Mouse (Mus musculus): ENCODE measurements around the gene 0610012G03Rik. TPM values are rescaled to one million over a fixed set of nuclear protein-coding genes. Genes with fewer than 3 reads are reported as not detected.

Gene 0610012G03Rik
- polyA plus RNA-seq, 2 experiments = 55.4 to 100 TPM

DNA sequence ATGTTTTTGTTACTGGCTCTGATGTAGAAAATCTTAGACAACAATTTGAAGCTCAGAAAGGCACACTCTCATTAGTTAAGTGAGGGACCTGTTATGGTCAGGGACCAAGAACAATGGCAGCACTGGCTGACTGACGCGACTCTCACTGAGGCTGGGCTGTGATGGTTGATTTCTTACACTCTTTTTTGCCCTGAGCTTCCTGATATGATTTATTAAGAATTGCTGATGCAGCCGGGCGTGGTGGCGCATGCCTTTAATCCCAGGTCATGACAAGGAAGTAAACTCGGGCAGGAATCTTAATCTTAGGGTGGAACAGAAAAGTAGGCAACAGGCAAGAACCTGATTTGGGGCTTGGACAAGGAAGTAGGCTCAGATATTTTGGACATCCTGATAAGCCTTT lies 22.2 kb downstream of the 0610012G03Rik start:
- H3K9me3 ChIP-seq (ENCODE audit: control insufficient read depth, low read length) = no peaks in the 10 kb centered on the region
- H3K4me3 ChIP-seq (replicated peaks; ENCODE audit: low read length) = no peak overlapping the region
- no peaks in the 10 kb centered on the region for H3K4me1 ChIP-seq (ENCODE audit: control insufficient read depth, insufficient read depth, low read length)
- H3K36me3 ChIP-seq (ENCODE audit: control insufficient read depth, insufficient read depth, low read length) = no peaks in the 10 kb centered on the region
- no peak for TF ChIP-seq POLR2A (IDR thresholded peaks at IDR 0.05; ENCODE audit: borderline replicate concordance, extremely low read depth, insufficient read depth, insufficient read length)
- ATAC-seq (ENCODE audit: low FRiP score, low read depth) = no peak
- WGBS = 83% methylated on average over 6 of the region's 6 CpGs
- no peak overlapping the region for H3K4me2 ChIP-seq (replicated peaks; ENCODE audit: low read depth, low read length, severe bottlenecking)
- no peak overlapping the region for H3K9ac ChIP-seq (ENCODE audit: low read depth, low read length, severe bottlenecking)
- no peaks in the 10 kb centered on the region for H3K27me3 ChIP-seq (ENCODE audit: control insufficient read depth, insufficient read depth, low read length)
- DNase-seq (ENCODE audit: low spot score) = no peak
- H3K27ac ChIP-seq (replicated peaks; ENCODE audit: low read depth, low read length) = no peak overlapping the region

DNA sequence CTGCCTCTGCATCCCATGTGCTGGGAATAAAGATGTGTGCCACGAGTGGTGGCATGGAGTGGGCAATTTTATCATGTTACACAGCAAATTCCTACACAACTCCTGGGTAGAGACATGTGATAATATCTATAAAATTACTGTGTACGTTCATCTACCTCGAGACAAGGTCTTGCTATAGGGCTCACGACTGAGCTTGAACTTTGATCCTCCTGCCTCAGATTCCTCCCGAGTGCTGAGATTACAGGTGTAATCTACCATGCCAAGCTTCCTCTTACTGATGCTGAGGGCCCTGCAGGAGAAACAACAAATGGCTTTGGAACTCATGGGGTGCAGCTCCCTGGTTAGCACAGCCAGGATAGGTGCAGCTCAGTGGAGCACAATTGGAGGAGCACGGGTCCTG lies 23.9 kb downstream of the 0610012G03Rik start:
- H3K4me1 ChIP-seq (ENCODE audit: control insufficient read depth, insufficient read depth, low read length) = no peaks in the 10 kb centered on the region
- H3K27ac ChIP-seq (replicated peaks; ENCODE audit: low read depth, low read length) = no peak overlapping the region
- no peak for TF ChIP-seq POLR2A (IDR thresholded peaks at IDR 0.05; ENCODE audit: borderline replicate concordance, extremely low read depth, insufficient read depth, insufficient read length)
- H3K4me2 ChIP-seq (replicated peaks; ENCODE audit: low read depth, low read length, severe bottlenecking) = no peak overlapping the region
- H3K4me3 ChIP-seq (replicated peaks; ENCODE audit: low read length) = no peak overlapping the region
- no peaks in the 10 kb centered on the region for H3K36me3 ChIP-seq (ENCODE audit: control insufficient read depth, insufficient read depth, low read length)
- DNase-seq (ENCODE audit: low spot score) (no peak), ATAC-seq (ENCODE audit: low FRiP score, low read depth) (no peak)
- 83% methylated on average over 6 of the region's 6 CpGs for WGBS
- no peak overlapping the region for H3K9ac ChIP-seq (ENCODE audit: low read depth, low read length, severe bottlenecking)
- H3K27me3 ChIP-seq (ENCODE audit: control insufficient read depth, insufficient read depth, low read length) = no peaks in the 10 kb centered on the region
- no peaks in the 10 kb centered on the region for H3K9me3 ChIP-seq (ENCODE audit: control insufficient read depth, low read length)

DNA sequence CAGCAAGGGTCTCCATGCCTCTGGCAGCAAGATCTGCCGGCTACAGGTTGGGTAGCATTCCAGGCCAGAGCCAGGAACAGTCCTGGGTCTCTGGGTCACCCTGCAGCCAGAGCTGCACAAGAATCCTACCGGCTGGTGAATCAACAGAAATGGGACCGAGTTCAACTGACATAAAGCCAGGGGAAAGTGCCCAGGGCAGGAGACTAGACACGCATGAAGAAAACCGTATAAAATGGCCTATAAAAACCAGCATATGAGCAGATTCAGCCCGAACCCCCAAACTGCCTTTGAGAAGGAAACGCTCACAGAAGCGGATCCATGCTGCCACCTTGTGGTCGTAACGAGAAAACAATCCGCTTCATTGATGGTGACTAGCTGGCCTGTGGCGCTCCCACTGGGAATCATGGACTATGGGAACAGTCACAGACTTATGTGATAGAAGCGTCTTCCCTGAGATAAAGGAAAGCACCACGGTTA lies 30.0 kb downstream of the 0610012G03Rik start:
- no peaks in the 10 kb centered on the region for H3K9me3 ChIP-seq (ENCODE audit: control insufficient read depth, low read length)
- H3K4me2 ChIP-seq (replicated peaks; ENCODE audit: low read depth, low read length, severe bottlenecking) = peak overlapping the region; percentile 41
- H3K9ac ChIP-seq (ENCODE audit: low read depth, low read length, severe bottlenecking) = 0 out of 2 replicates have a peak overlapping the region, but pooled peaks have one; percentile 34
- no peaks in the 10 kb centered on the region for H3K27me3 ChIP-seq (ENCODE audit: control insufficient read depth, insufficient read depth, low read length)
- no peak overlapping the region for H3K27ac ChIP-seq (replicated peaks; ENCODE audit: low read depth, low read length)
- peak overlapping the region; percentile 8; the same call in 1 of the 2 replicates for H3K4me3 ChIP-seq (replicated peaks; ENCODE audit: low read length)
- H3K4me1 ChIP-seq (ENCODE audit: control insufficient read depth, insufficient read depth, low read length) = peaks cover 5% of the 10 kb centered on the region; the same call in 1 of the 2 replicates
- DNase-seq (ENCODE audit: low spot score) (peak; percentile 90), ATAC-seq (ENCODE audit: low FRiP score, low read depth) (peak; percentile 74; the same call in 1 of the 2 replicates)
- no peaks in the 10 kb centered on the region for H3K36me3 ChIP-seq (ENCODE audit: control insufficient read depth, insufficient read depth, low read length)
- no peak for TF ChIP-seq POLR2A (IDR thresholded peaks at IDR 0.05; ENCODE audit: borderline replicate concordance, extremely low read depth, insufficient read depth, insufficient read length)
- WGBS = 3% methylated on average over 14 of the region's 14 CpGs

DNA sequence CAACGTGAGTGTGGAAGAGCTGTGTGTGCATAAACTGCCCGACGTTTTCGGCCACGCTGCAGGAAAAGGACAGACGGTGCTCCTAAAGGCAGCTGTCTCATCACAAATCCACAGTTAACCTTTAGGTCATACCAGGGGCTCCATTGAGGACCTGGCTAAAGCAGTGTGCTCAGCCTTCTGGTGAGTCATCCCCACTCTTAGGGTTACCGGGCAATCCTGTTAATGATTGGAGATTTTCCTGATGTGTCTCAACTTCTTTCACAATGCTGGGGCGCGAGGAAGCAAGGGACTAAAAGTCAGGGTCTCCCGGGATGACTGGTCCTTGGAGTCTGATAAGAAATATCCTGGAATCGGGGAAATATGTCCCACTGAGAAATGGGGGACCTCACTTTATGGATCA lies 30.5 kb downstream of the 0610012G03Rik start:
- Histone ChIP-seq H3K4me1 (ENCODE audit: control insufficient read depth, insufficient read depth, low read length) (peaks cover 5% of the 10 kb centered on the region; the same call in 1 of the 2 replicates), H3K27ac (replicated peaks; ENCODE audit: low read depth, low read length) (no peak overlapping the region), H3K4me3 (replicated peaks; ENCODE audit: low read length) (no peak overlapping the region), H3K36me3 (ENCODE audit: control insufficient read depth, insufficient read depth, low read length) (no peaks in the 10 kb centered on the region), H3K4me2 (replicated peaks; ENCODE audit: low read depth, low read length, severe bottlenecking) (peak overlapping the region; percentile 41; the same call in 1 of the 2 replicates), H3K9ac (ENCODE audit: low read depth, low read length, severe bottlenecking) (no peak overlapping the region), H3K27me3 (ENCODE audit: control insufficient read depth, insufficient read depth, low read length) (no peaks in the 10 kb centered on the region), H3K9me3 (ENCODE audit: control insufficient read depth, low read length) (no peaks in the 10 kb centered on the region)
- no peak for TF ChIP-seq POLR2A (IDR thresholded peaks at IDR 0.05; ENCODE audit: borderline replicate concordance, extremely low read depth, insufficient read depth, insufficient read length)
- DNase-seq (ENCODE audit: low spot score) (no peak), ATAC-seq (ENCODE audit: low FRiP score, low read depth) (no peak)
- 80% methylated on average over 11 of the region's 11 CpGs for WGBS

DNA sequence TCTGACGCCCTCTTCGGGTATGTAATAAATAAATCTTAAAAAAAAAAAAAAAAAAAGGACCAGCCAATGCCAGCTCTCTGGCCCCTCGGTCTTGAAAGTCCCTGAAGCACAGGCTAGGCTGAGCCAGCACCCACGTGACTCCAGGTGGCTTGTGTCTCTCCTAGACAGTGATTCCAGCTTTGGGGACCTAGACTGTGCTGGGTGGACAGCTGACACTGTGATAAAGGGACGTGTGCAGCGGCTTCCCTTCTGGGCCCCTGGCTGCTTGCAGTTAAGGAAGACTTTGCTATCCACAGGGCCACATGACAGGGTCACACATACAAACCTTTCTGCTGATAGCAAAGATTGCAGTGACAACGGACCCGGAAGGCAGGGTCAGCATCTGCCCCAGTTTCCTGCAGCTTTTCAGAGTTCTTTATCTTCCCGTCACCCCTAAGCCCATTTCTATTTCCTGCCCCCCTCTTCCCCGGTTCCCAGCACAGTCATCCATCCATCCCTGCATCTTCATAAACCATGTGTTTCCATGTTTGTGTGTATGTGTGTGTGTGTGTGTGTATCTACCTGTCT lies 37.9 kb downstream of the 0610012G03Rik start:
- H3K36me3 ChIP-seq (ENCODE audit: control insufficient read depth, insufficient read depth, low read length) = no peaks in the 10 kb centered on the region
- DNase-seq (ENCODE audit: low spot score) (no peak), ATAC-seq (ENCODE audit: low FRiP score, low read depth) (no peak)
- TF ChIP-seq POLR2A (IDR thresholded peaks at IDR 0.05; ENCODE audit: borderline replicate concordance, extremely low read depth, insufficient read depth, insufficient read length) = no peak
- H3K4me3 ChIP-seq (replicated peaks; ENCODE audit: low read length) = no peak overlapping the region
- no peak overlapping the region for H3K4me2 ChIP-seq (replicated peaks; ENCODE audit: low read depth, low read length, severe bottlenecking)
- no peaks in the 10 kb centered on the region for H3K27me3 ChIP-seq (ENCODE audit: control insufficient read depth, insufficient read depth, low read length)
- 71% methylated on average over 10 of the region's 10 CpGs for WGBS
- H3K9ac ChIP-seq (ENCODE audit: low read depth, low read length, severe bottlenecking) = no peak overlapping the region
- no peak overlapping the region for H3K27ac ChIP-seq (replicated peaks; ENCODE audit: low read depth, low read length)
- no peaks in the 10 kb centered on the region for H3K9me3 ChIP-seq (ENCODE audit: control insufficient read depth, low read length)
- peaks cover 12% of the 10 kb centered on the region; the same call in 1 of the 2 replicates for H3K4me1 ChIP-seq (ENCODE audit: control insufficient read depth, insufficient read depth, low read length)
